Mouse (Mus musculus): ENCODE measurements at regions not wholly inside any gene's neighbourhood (a gene's known extent, or its start where the extent isn't known, plus 50 kb on each side); places are given as distances from the start of the nearest gene placed in this dataset.

DNA sequence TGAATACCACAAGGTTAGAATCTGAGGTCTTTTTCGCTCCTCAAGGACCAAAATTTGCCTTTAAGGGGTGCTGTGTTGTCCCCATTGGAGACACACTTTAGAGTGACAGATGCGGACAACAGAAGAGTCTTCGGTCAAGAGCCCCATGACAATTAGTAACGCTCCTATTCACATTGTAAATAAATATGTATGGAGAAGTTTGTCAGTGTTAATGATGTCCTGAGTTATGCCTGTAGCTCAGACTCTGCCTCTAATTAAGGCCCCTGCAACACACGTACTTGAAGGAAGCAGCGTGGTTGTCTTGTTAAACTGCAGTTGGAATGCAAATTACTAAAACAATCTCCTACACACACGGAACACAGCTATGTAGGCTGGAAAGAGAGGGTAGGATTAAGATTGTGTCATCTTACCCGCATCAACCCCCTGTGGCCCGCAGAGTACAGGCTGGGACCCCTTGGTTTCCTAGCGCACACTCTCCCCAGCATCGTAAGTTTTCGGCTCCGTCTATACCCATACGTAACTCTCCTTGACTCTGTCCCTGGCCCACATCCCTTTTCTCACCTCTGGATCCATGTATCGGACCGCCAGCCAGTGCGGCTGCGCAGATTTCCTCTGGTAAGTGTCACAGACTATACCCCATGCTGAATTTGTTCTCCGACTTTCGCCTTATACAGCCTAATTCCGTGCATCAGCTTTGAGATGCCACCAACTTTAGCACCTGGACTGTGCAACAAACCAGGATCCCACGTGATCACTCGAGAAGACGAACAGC, 73.6 kb upstream of the Arid2 start:
- no peak for TF ChIP-seq CTCF (IDR thresholded peaks at IDR 0.05; ENCODE audit: borderline replicate concordance, insufficient read depth, low read length)
- no peak for TF ChIP-seq POLR2A (IDR thresholded peaks at IDR 0.05; ENCODE audit: low read depth, low read length)

Data from embryonic fibroblast, embryonic 13.5 days (primary cell).